Mouse (Mus musculus) embryonic facial prominence, embryonic 11.5 days (tissue): ENCODE measurements around the gene 1700030K09Rik. TPM values are rescaled to one million over a fixed set of nuclear protein-coding genes. Genes with fewer than 3 reads are reported as not detected.

Source experiments
- ATAC-seq: fragments of 200-750 bp; cut with Nextera tagmentation; replicated peaks from 2 replicates; pipeline ENCODE4 v1.8.0; 2017; ENCODE audit warnings: low read depth; ENCODE audit not compliant: insufficient number of reproducible peaks, low FRiP score, low TSS enrichment
- DNase-seq: peaks from one replicate; pipeline ENCODE4 v3.0.0-alpha.2; 2015; ENCODE audit warnings: low spot score
- H3K27ac ChIP-seq: fragments of 300-500 bp; sonication (generic); replicated peaks from 2 replicates; pipeline ENCODE4 v1.5.1; 2014; ENCODE audit warnings: mild to moderate bottlenecking, low read depth, low read length, control low read depth
- H3K27me3 ChIP-seq: fragments of 300-500 bp; sonication (generic); 2 replicates; pipeline ENCODE4 v1.6.1; 2014; ENCODE audit warnings: mild to moderate bottlenecking, low read length, moderate library complexity, mixed read lengths; ENCODE audit not compliant: control insufficient read depth, insufficient read depth
- H3K36me3 ChIP-seq: fragments of 300-500 bp; sonication (generic); replicated peaks from 2 replicates; pipeline ENCODE4 v1.6.1; 2014; ENCODE audit warnings: low read depth, mild to moderate bottlenecking, low read length, moderate library complexity, mixed read lengths; ENCODE audit not compliant: control insufficient read depth, insufficient read depth
- H3K4me1 ChIP-seq: fragments of 300-500 bp; sonication (generic); 2 replicates; pipeline ENCODE4 v1.6.1; 2014; ENCODE audit warnings: low read length, mixed read lengths; ENCODE audit not compliant: control insufficient read depth, insufficient read depth
- H3K4me2 ChIP-seq: fragments of 300-500 bp; sonication (generic); 2 replicates; pipeline ENCODE4 v1.6.1; 2014; ENCODE audit warnings: low read depth, mild to moderate bottlenecking, control low read depth, low read length, moderate library complexity
- H3K4me3 ChIP-seq: fragments of 300-500 bp; sonication (generic); 2 replicates; pipeline ENCODE4 v1.5.1; 2014; ENCODE audit warnings: low read depth, low read length, control low read depth
- H3K9ac ChIP-seq: fragments of 300-500 bp; sonication (generic); replicated peaks from 2 replicates; pipeline ENCODE4 v1.6.1; 2014; ENCODE audit warnings: mild to moderate bottlenecking, control low read depth, low read length
- H3K9me3 ChIP-seq: fragments of 300-500 bp; sonication (generic); replicated peaks from 2 replicates; pipeline ENCODE4 v1.6.1; 2016; ENCODE audit warnings: mild to moderate bottlenecking, low read length, inconsistent platforms, mixed read lengths; ENCODE audit not compliant: control insufficient read depth
- WGBS: fragments of 180-500 bp; shearing (Covaris S2); extraction: QIAGEN DNeasy Blood & Tissue Kit; methylation state at CpG from one replicate; pipeline ENCODE4 v1.1.7; 2014; 5-methylcytosine and 5-hydroxymethylcytosine counted together
- polyA plus RNA-seq: library from polyadenylated mRNA; unstranded; fragments of >200 nt; fragmentation: Nextera tagmentation; extraction: Ambion mirVana; gene quantifications from 2 replicates; pipeline ENCODE4 v1.2.1, GENCODE M21; 2014

Gene 1700030K09Rik
- 12.2 and 12.3 TPM in 2 replicates for polyA plus RNA-seq

DNA sequence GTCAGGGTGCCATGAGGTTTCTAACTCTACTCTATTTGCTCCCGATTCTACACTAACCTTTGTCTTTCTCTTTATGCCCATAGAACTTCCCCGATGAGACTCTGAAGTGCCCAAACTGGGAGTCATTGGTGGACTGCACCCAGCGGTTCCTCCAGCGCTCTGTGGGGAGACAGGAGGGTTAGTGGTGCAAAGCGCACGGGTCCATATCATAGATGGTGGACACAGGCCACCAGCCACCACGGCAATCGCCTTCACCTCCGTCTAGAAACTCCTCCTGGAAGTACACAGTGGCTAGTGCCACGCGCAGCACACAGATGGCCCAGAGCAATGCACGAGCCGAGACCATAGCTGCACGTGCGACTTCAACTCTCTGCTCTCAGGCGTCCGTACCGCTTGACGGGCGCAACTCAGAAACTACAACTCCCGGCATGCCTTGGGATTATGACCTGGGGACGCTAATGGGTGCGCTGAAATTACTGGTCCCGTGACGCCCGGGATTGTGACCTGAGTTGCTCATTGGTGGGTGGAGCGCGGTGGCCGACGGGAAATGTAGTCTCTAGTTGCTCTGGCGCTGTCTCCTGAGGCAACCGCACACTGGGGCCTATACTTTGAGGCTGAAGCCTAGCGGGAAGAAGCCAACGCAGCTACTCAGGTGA, at the start of gene 1700030K09Rik, which contains the start of gene Calr3:
Gene 1700030K09Rik, plus strand, starts transcription at position 543 of the 656 bp plus-strand sequence.
Gene Calr3, minus strand, starts transcription at position 533 of the 656 bp plus-strand sequence.
- Histone ChIP-seq H3K9me3 (no peaks in the 10 kb centered on the region), H3K4me2 (peak within 1 kb of the TSS; percentile 76), H3K36me3 (no peaks in the 10 kb centered on the region), H3K4me1 (no peaks in the 10 kb centered on the region), H3K9ac (peak within 1 kb of the TSS; percentile 79), H3K27ac (no peak within 1 kb of the TSS), H3K4me3 (peak within 1 kb of the TSS; percentile 42), H3K27me3 (no peaks in the 10 kb centered on the region)
- WGBS, result 7% methylated on average over 34 of the region's 34 CpGs
- DNase-seq, result peak; percentile 99
- ATAC-seq, result peak; percentile 99

DNA sequence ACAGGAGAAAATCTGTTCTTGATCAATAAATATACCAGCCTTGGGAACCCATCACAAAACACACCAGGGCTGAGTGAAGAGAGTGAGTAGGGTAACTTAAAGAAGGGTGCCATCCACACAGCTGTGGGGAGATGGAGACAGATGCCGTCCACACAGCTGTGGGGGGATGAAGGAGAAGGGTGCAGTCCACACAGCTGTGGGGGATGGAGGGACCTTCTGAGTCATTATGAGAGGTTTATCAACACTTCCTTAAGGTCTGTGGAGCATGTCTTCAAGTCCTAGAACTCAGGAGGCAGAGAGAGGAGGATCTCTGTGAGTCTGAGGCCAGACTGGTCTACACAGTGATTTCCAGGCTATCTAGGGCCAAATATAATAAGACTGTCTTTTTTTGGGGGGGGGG, 42.3 kb upstream of the 1700030K09Rik start:
- no peak for DNase-seq
- no peak for ATAC-seq
- no peak overlapping the region for H3K4me3 ChIP-seq
- no peaks in the 10 kb centered on the region for H3K27me3 ChIP-seq
- no peak overlapping the region for H3K27ac ChIP-seq
- WGBS, result 71% methylated on average over 1 of the region's 1 CpGs
- H3K4me2 ChIP-seq, result no peak overlapping the region
- H3K9me3 ChIP-seq, result no peaks in the 10 kb centered on the region
- no peaks in the 10 kb centered on the region; the same call in 1 of the 2 replicates for H3K36me3 ChIP-seq
- no peaks in the 10 kb centered on the region for H3K4me1 ChIP-seq
- H3K9ac ChIP-seq, result no peak overlapping the region

DNA sequence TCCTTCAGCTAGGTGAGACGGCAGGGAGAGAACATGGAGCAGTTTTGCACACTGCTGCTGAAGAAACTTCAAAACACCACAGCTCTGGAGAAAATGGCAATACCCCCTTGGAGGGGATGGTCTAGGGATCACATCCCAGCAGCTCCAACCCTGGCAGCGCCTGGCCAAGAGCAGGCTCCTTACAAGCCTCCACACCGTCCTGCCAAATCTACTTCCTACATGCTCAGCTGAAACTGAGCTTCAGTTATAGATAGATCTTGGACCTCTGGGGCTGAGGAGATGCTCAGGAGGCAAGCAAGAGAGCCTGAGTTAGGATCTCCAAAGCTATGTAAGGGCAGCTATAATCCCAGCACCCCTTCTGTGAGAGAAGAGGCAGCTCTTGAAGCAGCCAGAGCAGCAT, 40.7 kb upstream of the 1700030K09Rik start:
- no peak overlapping the region for H3K9ac ChIP-seq
- no peak for DNase-seq
- H3K27ac ChIP-seq, result no peak overlapping the region
- H3K4me2 ChIP-seq, result no peak overlapping the region
- H3K4me1 ChIP-seq, result no peaks in the 10 kb centered on the region
- no peaks in the 10 kb centered on the region; the same call in 1 of the 2 replicates for H3K36me3 ChIP-seq
- H3K4me3 ChIP-seq, result no peak overlapping the region
- WGBS, result 92% methylated on average over 3 of the region's 3 CpGs
- ATAC-seq, result no peak
- no peaks in the 10 kb centered on the region for H3K27me3 ChIP-seq
- no peaks in the 10 kb centered on the region for H3K9me3 ChIP-seq

DNA sequence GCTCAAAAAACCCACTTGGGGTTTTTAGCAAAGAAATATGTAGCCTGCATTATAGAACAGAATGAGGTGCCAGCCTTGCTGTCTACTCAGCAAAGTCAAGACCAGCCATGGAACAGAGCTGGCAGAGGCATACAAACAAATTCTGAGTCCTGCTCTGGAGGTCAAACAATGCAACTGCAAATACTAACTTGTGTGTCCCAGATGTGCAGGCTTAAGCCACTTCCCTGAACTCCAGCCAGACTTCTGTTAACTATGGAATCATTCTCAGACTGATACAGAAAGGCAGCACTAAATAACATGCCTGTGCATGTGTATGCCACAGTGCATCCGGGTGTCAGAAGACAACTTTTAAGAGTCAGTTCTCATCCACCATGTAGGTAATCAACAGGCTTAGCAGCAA, 35.8 kb upstream of the 1700030K09Rik start:
- ATAC-seq (no peak), DNase-seq (no peak)
- no peaks in the 10 kb centered on the region for H3K27me3 ChIP-seq
- no peaks in the 10 kb centered on the region for H3K9me3 ChIP-seq
- H3K36me3 ChIP-seq, result no peaks in the 10 kb centered on the region
- no peak overlapping the region for H3K4me3 ChIP-seq
- no peaks in the 10 kb centered on the region for H3K4me1 ChIP-seq
- H3K9ac ChIP-seq, result no peak overlapping the region
- H3K27ac ChIP-seq, result no peak overlapping the region
- no peak overlapping the region for H3K4me2 ChIP-seq
- WGBS, result 85% methylated on average over 1 of the region's 1 CpGs

DNA sequence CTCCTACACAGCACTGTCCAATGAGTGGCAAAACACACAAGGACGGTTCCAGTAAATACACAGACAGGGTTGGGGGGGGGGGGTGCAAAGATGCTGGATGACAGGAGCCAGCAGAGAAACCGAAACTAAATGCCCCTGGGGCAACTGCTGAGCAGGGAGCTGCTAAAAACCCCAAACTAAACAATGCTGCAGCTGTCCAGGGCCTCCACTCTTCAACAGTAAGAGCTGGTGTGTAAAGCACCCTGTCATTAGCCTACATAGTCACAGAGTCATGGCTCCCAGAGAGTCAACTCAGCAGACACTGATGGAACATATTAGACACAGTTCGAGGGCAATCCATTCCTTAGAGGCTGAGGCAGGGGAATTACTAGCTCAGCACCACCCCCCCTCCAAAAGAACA, 34.2 kb upstream of the 1700030K09Rik start:
- 38% methylated on average over 3 of the region's 3 CpGs for WGBS
- no peak overlapping the region for H3K27ac ChIP-seq
- no peak for ATAC-seq

DNA sequence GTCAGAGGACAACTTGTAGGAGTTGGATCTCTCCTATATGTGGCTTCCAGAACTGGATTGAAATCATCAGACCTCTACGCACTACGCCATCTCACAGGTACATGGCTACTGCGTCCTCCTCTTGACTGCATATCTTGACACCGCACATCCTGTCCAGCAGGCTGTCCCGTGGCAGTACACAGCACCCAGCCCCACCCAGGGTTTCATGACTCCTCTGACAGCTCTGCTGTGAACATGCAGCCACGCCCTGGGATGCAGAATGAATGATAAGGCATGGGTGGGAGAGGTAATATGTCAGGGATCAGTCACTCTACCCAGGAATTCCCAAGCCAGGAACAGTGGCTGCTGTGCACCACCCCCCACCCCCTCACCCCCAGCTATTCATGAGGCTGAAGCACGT, 29.8 kb upstream of the 1700030K09Rik start:
- Histone ChIP-seq H3K27ac (no peak overlapping the region), H3K9me3 (no peaks in the 10 kb centered on the region), H3K4me2 (no peak overlapping the region), H3K36me3 (no peaks in the 10 kb centered on the region), H3K4me3 (no peak overlapping the region), H3K9ac (no peak overlapping the region), H3K27me3 (no peaks in the 10 kb centered on the region), H3K4me1 (peaks cover 2% of the 10 kb centered on the region; the same call in 1 of the 2 replicates)
- 91% methylated on average over 7 of the region's 7 CpGs for WGBS
- no peak for ATAC-seq
- DNase-seq, result no peak

More for the DNA sequence above, 34.2 kb upstream of the 1700030K09Rik start:
- Histone ChIP-seq H3K4me2 (no peak overlapping the region), H3K4me1 (no peaks in the 10 kb centered on the region), H3K27me3 (no peaks in the 10 kb centered on the region), H3K9me3 (no peaks in the 10 kb centered on the region), H3K36me3 (no peaks in the 10 kb centered on the region), H3K9ac (no peak overlapping the region), H3K4me3 (no peak overlapping the region)
- DNase-seq, result peak; percentile 9

DNA sequence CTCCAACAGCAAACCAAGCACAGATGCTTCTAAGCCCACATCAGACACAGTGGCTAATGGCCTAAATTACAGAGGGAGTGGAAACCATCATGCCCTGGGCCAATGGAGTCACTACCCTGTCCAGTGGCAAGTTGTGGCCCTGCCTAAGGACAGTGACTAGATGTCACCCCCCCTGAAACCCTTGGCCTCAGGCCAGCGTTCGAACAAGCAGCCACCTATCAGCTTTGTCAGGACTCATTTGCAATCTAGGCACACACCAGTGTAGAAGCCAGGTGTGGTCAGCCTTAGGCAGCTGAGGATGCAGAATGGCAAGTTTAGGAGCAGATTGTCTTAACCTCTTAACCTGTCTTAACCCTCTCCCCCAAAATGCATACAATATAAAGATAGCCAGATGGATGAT, 28.4 kb upstream of the 1700030K09Rik start:
- H3K9ac ChIP-seq, result no peak overlapping the region
- H3K27me3 ChIP-seq, result no peaks in the 10 kb centered on the region
- H3K9me3 ChIP-seq, result no peaks in the 10 kb centered on the region
- H3K36me3 ChIP-seq, result no peaks in the 10 kb centered on the region
- H3K4me1 ChIP-seq, result peaks cover 5% of the 10 kb centered on the region; the same call in 1 of the 2 replicates
- H3K4me3 ChIP-seq, result no peak overlapping the region
- no peak for ATAC-seq
- 89% methylated on average over 2 of the region's 2 CpGs for WGBS
- no peak for DNase-seq
- no peak overlapping the region for H3K27ac ChIP-seq
- H3K4me2 ChIP-seq, result no peak overlapping the region

DNA sequence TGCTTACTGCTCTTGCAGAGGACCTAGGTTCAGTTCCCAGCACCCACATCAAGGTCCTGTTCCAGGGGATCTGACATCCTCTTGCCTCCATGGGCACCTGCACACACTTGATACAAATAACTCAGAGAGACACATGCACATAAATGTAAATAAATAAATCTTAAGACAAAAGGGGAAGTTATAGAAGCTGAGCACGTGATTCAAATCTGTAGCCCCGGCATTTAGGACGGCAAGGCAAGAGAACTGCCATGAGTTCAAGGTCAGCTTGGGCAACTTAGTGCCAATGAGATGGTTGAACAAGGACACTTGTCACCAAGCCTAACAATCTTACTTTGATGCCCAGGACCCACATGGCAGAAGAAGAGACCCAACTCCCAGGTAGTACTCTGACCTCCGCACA, 25.6 kb upstream of the 1700030K09Rik start:
- H3K4me3 ChIP-seq, result no peak overlapping the region
- 98% methylated on average over 4 of the region's 4 CpGs for WGBS
- peaks cover 5% of the 10 kb centered on the region; the same call in 1 of the 2 replicates for H3K4me1 ChIP-seq
- H3K27me3 ChIP-seq, result no peaks in the 10 kb centered on the region
- H3K36me3 ChIP-seq, result no peaks in the 10 kb centered on the region
- no peak overlapping the region for H3K9ac ChIP-seq
- H3K9me3 ChIP-seq, result no peaks in the 10 kb centered on the region
- H3K4me2 ChIP-seq, result no peak overlapping the region
- DNase-seq, result no peak
- no peak for ATAC-seq
- H3K27ac ChIP-seq, result no peak overlapping the region
